Mouse (Mus musculus) stomach, embryonic 16.5 days (tissue): ENCODE measurements around the gene Tfpt. TPM values are rescaled to one million over a fixed set of nuclear protein-coding genes. Genes with fewer than 3 reads are reported as not detected.

ENCODE experiments used
- ATAC-seq: fragments of 200-750 bp; cut with Nextera tagmentation; 2 replicates; pipeline ENCODE4 v1.8.0; 2017; ENCODE audit warnings: moderate number of reproducible peaks, moderate TSS enrichment; ENCODE audit not compliant: insufficient read depth, low FRiP score
- H3K27ac ChIP-seq: fragments of 300-500 bp; sonication (generic); 2 replicates; pipeline ENCODE4 v1.5.1; 2014; ENCODE audit warnings: low read length
- H3K27me3 ChIP-seq: fragments of 300-500 bp; sonication (generic); 2 replicates; pipeline ENCODE4 v1.6.1; 2014; ENCODE audit warnings: low read length, control low read depth, mixed read lengths; ENCODE audit not compliant: control insufficient read depth, insufficient read depth
- H3K36me3 ChIP-seq: fragments of 300-500 bp; sonication (generic); 2 replicates; pipeline ENCODE4 v1.6.1; 2014; ENCODE audit warnings: low read length; ENCODE audit not compliant: control insufficient read depth, insufficient read depth
- H3K4me1 ChIP-seq: fragments of 300-500 bp; sonication (generic); 2 replicates; pipeline ENCODE4 v1.6.1; 2014; ENCODE audit warnings: low read length, control low read depth, mixed read lengths; ENCODE audit not compliant: control insufficient read depth, insufficient read depth
- H3K4me2 ChIP-seq: fragments of 300-500 bp; sonication (generic); 2 replicates; pipeline ENCODE4 v1.6.1; 2014; ENCODE audit warnings: low read depth, low read length, mixed read lengths
- H3K4me3 ChIP-seq: fragments of 300-500 bp; sonication (generic); replicated peaks from 2 replicates; pipeline ENCODE4 v1.5.1; 2014; ENCODE audit warnings: mild to moderate bottlenecking, low read length
- H3K9ac ChIP-seq: fragments of 300-500 bp; sonication (generic); 2 replicates; pipeline ENCODE4 v1.6.1; 2014; ENCODE audit warnings: low read length
- H3K9me3 ChIP-seq: fragments of 300-500 bp; sonication (generic); replicated peaks from 2 replicates; pipeline ENCODE4 v1.6.1; 2016; ENCODE audit warnings: low read length, control low read depth; ENCODE audit not compliant: control insufficient read depth
- WGBS: fragments of 180-500 bp; shearing (Covaris S2); extraction: QIAGEN DNeasy Blood & Tissue Kit; methylation state at CpG from one replicate; pipeline ENCODE4 v1.1.7; 2014; 5-methylcytosine and 5-hydroxymethylcytosine counted together
- polyA plus RNA-seq: library from polyadenylated mRNA; unstranded; fragments of >200 nt; fragmentation: Nextera tagmentation; extraction: Ambion mirVana; gene quantifications from 2 replicates; pipeline ENCODE4 v1.2.1, GENCODE M21; 2015

The Tfpt gene
- polyA plus RNA-seq, 1 experiment from 2014 or later = 19.0 TPM

DNA sequence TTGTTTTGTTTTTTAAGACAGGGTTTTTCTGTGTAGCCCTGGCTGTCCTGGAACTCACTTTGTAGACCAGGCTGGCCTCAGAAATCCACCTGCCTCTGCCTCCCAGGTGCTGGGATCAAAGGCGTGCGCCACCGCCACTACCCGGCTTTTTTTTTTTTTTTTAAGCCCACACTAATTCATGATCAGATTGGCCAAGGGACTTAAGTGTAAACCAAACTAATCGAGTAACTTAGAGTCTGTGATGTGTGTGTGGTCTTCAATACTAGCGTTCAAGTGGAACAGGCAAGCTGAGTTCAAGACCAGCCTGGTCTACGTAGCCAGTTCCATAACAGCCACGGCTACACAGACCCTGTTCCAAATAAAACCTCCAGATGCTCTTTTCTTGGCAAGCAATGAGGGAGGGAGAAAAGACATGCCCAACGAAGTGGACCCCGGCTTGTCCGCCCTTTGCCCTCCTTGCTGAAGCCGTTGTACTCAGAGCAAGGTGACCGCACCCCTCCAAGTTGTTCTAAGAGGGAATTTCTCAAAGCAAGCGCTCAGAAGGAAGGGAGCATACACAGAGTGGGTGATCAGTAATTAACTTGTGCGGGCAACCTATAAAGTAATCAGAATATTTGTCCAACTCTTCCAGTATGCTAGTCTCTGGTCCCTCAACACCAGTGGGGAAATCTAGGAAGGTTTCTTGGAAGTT is 34.9 kb upstream of the Tfpt start:
- no peaks in the 10 kb centered on the region for H3K27me3 ChIP-seq
- H3K9ac ChIP-seq = peak overlapping the region; percentile 78
- peak overlapping the region; percentile 90 for H3K27ac ChIP-seq
- peak overlapping the region; percentile 74 for H3K4me3 ChIP-seq
- H3K9me3 ChIP-seq = no peaks in the 10 kb centered on the region
- peaks cover 17% of the 10 kb centered on the region for H3K36me3 ChIP-seq
- peak; percentile 26 for ATAC-seq
- 23% methylated on average over 15 of the region's 15 CpGs for WGBS
- peak overlapping the region; percentile 76 for H3K4me2 ChIP-seq
- H3K4me1 ChIP-seq = peaks cover 15% of the 10 kb centered on the region

DNA sequence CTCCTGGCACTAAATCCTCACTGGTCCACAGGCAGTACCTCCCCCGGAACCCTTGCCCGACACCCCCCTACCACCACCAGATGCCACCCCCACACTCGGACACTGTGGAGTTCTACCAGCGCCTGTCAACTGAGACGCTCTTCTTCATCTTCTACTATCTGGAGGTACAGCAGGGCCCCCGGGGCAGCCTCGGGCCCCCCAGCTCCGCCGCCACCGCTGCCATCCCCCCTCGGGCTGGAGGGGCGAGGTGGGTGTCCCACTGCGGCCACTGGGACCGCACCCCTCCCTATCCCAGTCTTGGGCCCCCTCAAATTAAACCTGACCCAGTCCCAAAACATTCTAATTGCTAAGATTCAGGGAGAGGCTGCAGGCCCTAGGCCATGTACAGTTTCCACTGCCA is 28.8 kb upstream of the Tfpt start:
- no peaks in the 10 kb centered on the region; the same call in 1 of the 2 replicates for H3K4me1 ChIP-seq
- 94% methylated on average over 14 of the region's 14 CpGs for WGBS
- H3K27me3 ChIP-seq = no peaks in the 10 kb centered on the region
- no peak overlapping the region for H3K4me2 ChIP-seq
- no peaks in the 10 kb centered on the region for H3K9me3 ChIP-seq
- H3K4me3 ChIP-seq = no peak overlapping the region
- no peak overlapping the region for H3K9ac ChIP-seq
- H3K36me3 ChIP-seq = peaks cover 55% of the 10 kb centered on the region
- H3K27ac ChIP-seq = no peak overlapping the region
- ATAC-seq = no peak

DNA sequence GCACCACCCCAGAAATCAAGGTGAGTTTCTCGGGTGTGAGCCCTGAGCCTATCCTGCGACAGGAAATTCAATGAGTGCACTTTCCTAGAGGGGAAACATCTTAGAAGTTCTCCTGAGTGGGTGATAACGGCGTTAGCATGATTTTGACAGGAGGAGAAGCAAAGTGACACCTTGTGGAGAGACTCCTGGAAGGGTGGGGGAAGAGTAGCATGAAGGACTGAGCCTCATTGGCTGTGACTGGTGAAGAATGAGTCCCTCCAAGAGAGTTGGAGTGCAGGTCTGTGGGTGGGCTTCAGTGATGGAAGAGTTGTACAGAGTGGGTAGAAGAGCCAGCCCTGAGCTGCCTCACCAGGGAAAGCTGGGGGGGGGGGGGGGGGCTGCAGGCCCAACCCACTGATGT is 27.2 kb upstream of the Tfpt start:
- WGBS = 72% methylated on average over 4 of the region's 4 CpGs
- H3K36me3 ChIP-seq = peaks cover 59% of the 10 kb centered on the region

GRCm38 (mm10) chr7:3646641-3647040 is 16.9 kb upstream of the Tfpt start:
- H3K4me3 ChIP-seq = peak overlapping the region; percentile 91
- WGBS = 58% methylated on average over 4 of the region's 4 CpGs
- peaks cover 24% of the 10 kb centered on the region for H3K4me1 ChIP-seq
- no peaks in the 10 kb centered on the region for H3K9me3 ChIP-seq
- peaks cover 9% of the 10 kb centered on the region; the same call in 1 of the 2 replicates for H3K36me3 ChIP-seq
- H3K9ac ChIP-seq = peak overlapping the region; percentile 99
- H3K27me3 ChIP-seq = no peaks in the 10 kb centered on the region
- peak overlapping the region; percentile 91 for H3K4me2 ChIP-seq
- ATAC-seq = no peak
- no peak overlapping the region for H3K27ac ChIP-seq

More for the DNA sequence above, 27.2 kb upstream of the Tfpt start:
- Histone ChIP-seq H3K27ac (no peak overlapping the region), H3K9ac (no peak overlapping the region), H3K27me3 (no peaks in the 10 kb centered on the region), H3K4me2 (no peak overlapping the region), H3K4me1 (no peaks in the 10 kb centered on the region), H3K4me3 (no peak overlapping the region), H3K9me3 (no peaks in the 10 kb centered on the region)
- ATAC-seq = no peak

GRCm38 (mm10) chr7:3646188-3646587 is 16.5 kb upstream of the Tfpt start:
- Histone ChIP-seq H3K27ac (no peak overlapping the region), H3K4me2 (peak overlapping the region; percentile 91)
- WGBS = 6% methylated on average over 9 of the region's 9 CpGs

GRCm38 (mm10) chr7:3645488-3646025 is 15.8 kb upstream of the Tfpt start:
- Histone ChIP-seq H3K4me1 (peaks cover 24% of the 10 kb centered on the region), H3K4me3 (peak overlapping the region; percentile 91), H3K4me2 (peak overlapping the region; percentile 91), H3K27me3 (no peaks in the 10 kb centered on the region), H3K36me3 (no peaks in the 10 kb centered on the region), H3K9me3 (no peaks in the 10 kb centered on the region), H3K9ac (peak overlapping the region; percentile 99), H3K27ac (peak overlapping the region; percentile 93)
- WGBS = 1% methylated on average over 53 of the region's 58 CpGs
- ATAC-seq = no peak

More at GRCm38 (mm10) chr7:3646188-3646587, 16.5 kb upstream of the Tfpt start:
- Histone ChIP-seq H3K36me3 (0 out of 2 replicates have a peak, but pooled peaks cover 5% of the 10 kb centered on the region), H3K27me3 (no peaks in the 10 kb centered on the region), H3K4me1 (peaks cover 24% of the 10 kb centered on the region), H3K9me3 (no peaks in the 10 kb centered on the region), H3K9ac (peak overlapping the region; percentile 99), H3K4me3 (peak overlapping the region; percentile 91)
- ATAC-seq = no peak

- Histone ChIP-seq H3K9ac (peak within 1 kb of the TSS; percentile 99), H3K27me3 (no peaks in the 10 kb centered on the region), H3K27ac (peak within 1 kb of the TSS; percentile 93), H3K4me2 (peak within 1 kb of the TSS; percentile 91), H3K36me3 (no peaks in the 10 kb centered on the region; the same call in 1 of the 2 replicates), H3K9me3 (no peaks in the 10 kb centered on the region), H3K4me1 (peaks cover 24% of the 10 kb centered on the region), H3K4me3 (peak within 1 kb of the TSS; percentile 91)
- ATAC-seq = peak; percentile 98
- WGBS = under 1% methylated on average over 54 of the region's 58 CpGs
These were observed 15.2 kb upstream of the Tfpt start, which contains the start of gene Cnot3 for GRCm38 (mm10) chr7:3644672-3645487. Gene Cnot3 (plus strand): TSS chr7:3645268.

DNA sequence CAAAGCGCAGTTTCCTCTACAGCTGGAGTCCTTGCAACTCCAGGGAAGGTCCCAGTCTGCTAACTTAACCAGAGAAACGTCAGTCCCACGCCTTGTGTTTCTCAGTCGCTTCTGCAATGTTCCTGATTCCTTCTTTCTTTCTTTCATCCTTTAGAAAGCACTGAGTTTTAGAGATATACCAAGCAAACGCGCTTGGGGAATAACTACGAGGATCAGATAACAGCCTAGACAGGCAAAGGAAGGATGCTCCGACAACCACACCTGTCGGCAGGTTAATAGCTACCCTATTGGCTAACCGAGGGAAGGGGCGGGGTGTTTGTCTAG is 14.6 kb upstream of the Tfpt start:
- Histone ChIP-seq H3K9ac (peak overlapping the region; percentile 47; the same call in 1 of the 2 replicates), H3K4me2 (peak overlapping the region; percentile 57), H3K36me3 (no peaks in the 10 kb centered on the region; the same call in 1 of the 2 replicates), H3K27ac (peak overlapping the region; percentile 76), H3K4me1 (peaks cover 24% of the 10 kb centered on the region), H3K27me3 (no peaks in the 10 kb centered on the region), H3K4me3 (peak overlapping the region; percentile 53), H3K9me3 (no peaks in the 10 kb centered on the region)
- ATAC-seq = no peak
- WGBS = under 1% methylated on average over 11 of the region's 11 CpGs

GRCm38 (mm10) chr7:3643843-3644242 is 14.1 kb upstream of the Tfpt start:
- peak overlapping the region; percentile 53 for H3K4me3 ChIP-seq
- peak overlapping the region; percentile 47; the same call in 1 of the 2 replicates for H3K9ac ChIP-seq
- no peak for ATAC-seq
- peak overlapping the region; percentile 76 for H3K27ac ChIP-seq
- no peaks in the 10 kb centered on the region for H3K9me3 ChIP-seq
- H3K4me1 ChIP-seq = peaks cover 24% of the 10 kb centered on the region
- H3K4me2 ChIP-seq = peak overlapping the region; percentile 57
- H3K27me3 ChIP-seq = no peaks in the 10 kb centered on the region
- no peaks in the 10 kb centered on the region; the same call in 1 of the 2 replicates for H3K36me3 ChIP-seq
- 17% methylated on average over 9 of the region's 9 CpGs for WGBS
